Mouse (Mus musculus) spleen, adult 2 months (tissue): ENCODE data around the gene Gpa33.

ENCODE experiments used
- CTCF ChIP-seq: fragments of 200-500 bp; IDR thresholded peaks from 2 replicates; pipeline ENCODE4 v1.5.1; 2011; ENCODE audit warnings: mild to moderate bottlenecking, inconsistent platforms; ENCODE audit not compliant: insufficient read depth, insufficient read length, insufficient replicate concordance; ENCODE audit errors: extremely low read depth
- POLR2A ChIP-seq: fragments of 200-500 bp; IDR thresholded peaks from 2 replicates; pipeline ENCODE4 v1.6.1; 2011; ENCODE audit warnings: low read depth, low read length, inconsistent platforms

DNA sequence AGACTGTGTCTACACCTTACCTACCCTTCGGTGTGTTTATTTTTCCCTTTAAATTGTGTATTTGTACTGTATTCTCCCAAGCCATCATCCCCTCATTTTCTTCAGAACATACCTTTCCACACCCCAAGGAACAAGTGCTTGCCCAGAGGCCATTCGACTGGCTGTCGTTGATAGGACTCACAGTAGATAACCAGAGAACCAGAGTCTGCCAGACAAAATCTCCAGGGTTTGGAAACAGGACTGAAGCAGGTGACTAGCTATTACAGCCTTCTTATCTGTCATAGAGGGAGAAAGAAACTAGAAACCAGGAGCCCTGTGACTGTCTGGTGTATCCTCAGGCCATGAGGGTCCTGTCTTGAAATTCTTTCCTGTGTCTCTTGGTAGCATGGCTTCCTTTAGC, 25.2 kb upstream of the Gpa33 start:
- TF ChIP-seq POLR2A (no peak), CTCF (no peak)
